Mouse (Mus musculus) adrenal gland, adult 8-10 months (tissue): ENCODE results near the gene Plk3. TPM values are rescaled to one million over a fixed set of nuclear protein-coding genes. Genes with fewer than 3 reads are reported as not detected.

Experiments
- microRNA-seq, 2 experiments: library from miRNA; unstranded; fragments of <30 nt; microRNA quantifications; one replicate each; pipeline ENCODE4 v1.2.0; 2022
- total RNA-seq, 4 experiments: library from RNA; stranded (reverse); gene quantifications; 2 replicates each; pipeline ENCODE4 v1.2.4; 2022

Gene Plk3
- total RNA-seq, 4 experiments from 2014 or later = 4.5 to 18.0 (median 5.8) TPM

Small RNA genes within 50 kb of the gene (microRNA-seq; reads per million reads assigned to microRNA genes)
- gene Gm22398 = 0 reads per million in 2 experiments

Other genes starting within 250 kb of the Plk3 start
- gene Urod, start 139.6 kb downstream of the Plk3 start, total RNA-seq = 100 to 1,000 TPM; 123 to 137 (median 128) TPM
- gene Hectd3, start 138.6 kb downstream of the Plk3 start, total RNA-seq = 10 to 100 TPM; 29.5 to 41.4 (median 34.6) TPM
- 10 to 100 TPM; 32.2 to 40.2 (median 33.8) TPM for gene Eif2b3, start 114.6 kb downstream of the Plk3 start, total RNA-seq
- gene Ptch2, start 37.9 kb downstream of the Plk3 start, total RNA-seq = 1 to 10 TPM; 3.8 to 9.0 (median 8.3) TPM
- 10 to 100 TPM in 1 of 4 experiments, 1 to 10 TPM in 3; 6.6 to 11.4 (median 9.1) TPM for gene Btbd19, start 8.2 kb downstream of the Plk3 start, total RNA-seq
- not detected for gene Tctex1d4, start 7.2 kb downstream of the Plk3 start, total RNA-seq
- 1,000 to 10,000 TPM in 2 of 4 experiments, 100 to 1,000 TPM in 2; 974 to 1,059 (median 1,012) TPM for gene Rps8, start 22.3 kb upstream of the Plk3 start, total RNA-seq
- 1 to 10 TPM in 1 of 4 experiments, under 1 TPM in 3; 0.87 to 1.1 (median 0.93) TPM for gene Kif2c, start 48.7 kb upstream of the Plk3 start, total RNA-seq
- 100 to 1,000 TPM in 1 of 4 experiments, 10 to 100 TPM in 3; 52.4 to 103 (median 74.9) TPM for gene Tmem53, start 118.0 kb upstream of the Plk3 start, total RNA-seq
- 1 to 10 TPM; 2.6 to 3.7 (median 3.0) TPM for gene Armh1, start 118.2 kb upstream of the Plk3 start, total RNA-seq